Mouse (Mus musculus): ENCODE results near the gene Nsg2. TPM values are rescaled to one million over a fixed set of nuclear protein-coding genes. Genes with fewer than 3 reads are reported as not detected.
A peak's percentile ranks its signal among the peaks of the same experiment; 100 is the strongest.
"Not testable (repeated sequence)": the region's sequence is repeated elsewhere in the genome, so short reads cannot be mapped to it uniquely, and the experiment has no call there.

The Nsg2 gene
- total RNA-seq (2021) = 10 to 100 TPM; 26.5 to 42.6 TPM
- polyA plus RNA-seq (2012; rRNA removed) = 10.9 and 15.4 TPM in 2 replicates
- long read RNA-seq, transcript Nsg2-201 (5 exons, 2,239 nt) = major isoform, 8 of 21 reads
- long read RNA-seq, partial matches to known transcripts = 12 of 21 reads
- long read RNA-seq, other reads (novel, unspliced or antisense) = 1 of 21 reads

GRCm38 (mm10) chr11:32000281-32000680, at the start of gene Nsg2:
Gene Nsg2, plus strand, starts transcription at chr11:32000463.
- peak; percentile 76 for DNase-seq

GRCm38 (mm10) chr11:31960071-31960470, 40.2 kb upstream of the Nsg2 start:
- no peak for DNase-seq

- DNase-seq = no peak
These were observed 36.3 kb upstream of the Nsg2 start for GRCm38 (mm10) chr11:31963993-31964392.

- DNase-seq = no peak
These were observed 34.8 kb upstream of the Nsg2 start, which contains the start of gene 4930524B15Rik for GRCm38 (mm10) chr11:31965256-31966134. Gene 4930524B15Rik, plus strand, starts transcription at chr11:31965592.

- no peak for DNase-seq
These were observed 26.1 kb upstream of the Nsg2 start for GRCm38 (mm10) chr11:31974132-31974531.

- DNase-seq = no peak
These were observed 25.4 kb upstream of the Nsg2 start for GRCm38 (mm10) chr11:31974826-31975225.

- no peak for DNase-seq
These were observed 24.6 kb upstream of the Nsg2 start for GRCm38 (mm10) chr11:31975678-31976077.

- no peak for DNase-seq
These were observed 24.1 kb upstream of the Nsg2 start for GRCm38 (mm10) chr11:31976137-31976536.

- not testable (repeated sequence) for DNase-seq
These were observed 20.2 kb upstream of the Nsg2 start for GRCm38 (mm10) chr11:31980089-31980488.

GRCm38 (mm10) chr11:31981830-31982229, 18.4 kb upstream of the Nsg2 start:
- DNase-seq = no peak

GRCm38 (mm10) chr11:31982247-31982943, 17.9 kb upstream of the Nsg2 start:
- DNase-seq = not testable (repeated sequence)

GRCm38 (mm10) chr11:31983249-31983648, 17.0 kb upstream of the Nsg2 start:
- DNase-seq = no peak

- DNase-seq = no peak
These were observed 15.5 kb upstream of the Nsg2 start for GRCm38 (mm10) chr11:31984786-31985185.

- no peak for DNase-seq
These were observed 7.7 kb upstream of the Nsg2 start for GRCm38 (mm10) chr11:31992535-31992934.

GRCm38 (mm10) chr11:31999716-32000115, 547 bp upstream of the Nsg2 start:
- no peak for DNase-seq

GRCm38 (mm10) chr11:32001181-32001910, 1.1 kb downstream of the Nsg2 start:
- DNase-seq = no peak

- DNase-seq = no peak
These were observed 2.4 kb downstream of the Nsg2 start for GRCm38 (mm10) chr11:32002670-32003072.

GRCm38 (mm10) chr11:32008049-32008448, 7.8 kb downstream of the Nsg2 start:
- not testable (repeated sequence) for DNase-seq

GRCm38 (mm10) chr11:32008852-32009251, 8.6 kb downstream of the Nsg2 start:
- no peak for DNase-seq

- DNase-seq = peak; percentile 29
These were observed 9.8 kb downstream of the Nsg2 start for GRCm38 (mm10) chr11:32009961-32010662.

- DNase-seq = no peak
These were observed 10.4 kb downstream of the Nsg2 start for GRCm38 (mm10) chr11:32010663-32010970.

All from adrenal gland, adult 2 months (tissue).